Mouse (Mus musculus) forebrain, embryonic 12.5 days (tissue): ENCODE measurements at regions not wholly inside any gene's neighbourhood (a gene's known extent, or its start where the extent isn't known, plus 50 kb on each side); places are given as distances from the start of the nearest gene placed in this dataset.

Experiments used
- ATAC-seq: fragments of 200-750 bp; cut with Nextera tagmentation; 2 replicates; pipeline ENCODE4 v1.8.0; 2017; ENCODE audit warnings: moderate TSS enrichment; ENCODE audit not compliant: low FRiP score
- H3K27ac ChIP-seq: fragments of 300-500 bp; sonication (generic); 2 replicates; pipeline ENCODE4 v1.5.1; 2016; ENCODE audit warnings: mild to moderate bottlenecking
- H3K27me3 ChIP-seq: fragments of 300-500 bp; sonication (generic); 2 replicates; pipeline ENCODE4 v1.6.1; 2016; ENCODE audit warnings: mild to moderate bottlenecking
- H3K36me3 ChIP-seq: fragments of 300-500 bp; sonication (generic); replicated peaks from 2 replicates; pipeline ENCODE4 v1.6.1; 2016; ENCODE audit warnings: mild to moderate bottlenecking
- H3K4me1 ChIP-seq: fragments of 300-500 bp; sonication (generic); 2 replicates; pipeline ENCODE4 v1.6.1; 2016
- H3K4me2 ChIP-seq: fragments of 300-500 bp; sonication (generic); 2 replicates; pipeline ENCODE4 v1.6.1; 2016; ENCODE audit warnings: mild to moderate bottlenecking, moderate library complexity
- H3K4me3 ChIP-seq: fragments of 300-500 bp; sonication (generic); replicated peaks from 2 replicates; pipeline ENCODE4 v1.5.1; 2016; ENCODE audit warnings: mild to moderate bottlenecking
- H3K9ac ChIP-seq: fragments of 300-500 bp; sonication (generic); 2 replicates; pipeline ENCODE4 v1.6.1; 2016; ENCODE audit warnings: mild to moderate bottlenecking
- H3K9me3 ChIP-seq: fragments of 300-500 bp; sonication (generic); 2 replicates; pipeline ENCODE4 v1.6.1; 2016
- whole genome bisulfite sequencing: fragments of 180-500 bp; shearing (Covaris S2); methylation state at CpG from one replicate; pipeline ENCODE4 v1.1.7; 2016; 5-methylcytosine and 5-hydroxymethylcytosine counted together

- ATAC-seq: no peak
- Histone ChIP-seq H3K9ac (no peak overlapping the region), H3K4me2 (no peak overlapping the region), H3K4me1 (no peaks in the 10 kb centered on the region), H3K27ac (no peak overlapping the region), H3K36me3 (no peaks in the 10 kb centered on the region), H3K4me3 (no peak overlapping the region), H3K27me3 (no peaks in the 10 kb centered on the region), H3K9me3 (no peaks in the 10 kb centered on the region)
- 87% methylated on average over 2 of the region's 2 CpGs for WGBS
These were observed 404.0 kb downstream of the Elavl2 start for GRCm38 (mm10) chr4:90996388-90997092.

DNA sequence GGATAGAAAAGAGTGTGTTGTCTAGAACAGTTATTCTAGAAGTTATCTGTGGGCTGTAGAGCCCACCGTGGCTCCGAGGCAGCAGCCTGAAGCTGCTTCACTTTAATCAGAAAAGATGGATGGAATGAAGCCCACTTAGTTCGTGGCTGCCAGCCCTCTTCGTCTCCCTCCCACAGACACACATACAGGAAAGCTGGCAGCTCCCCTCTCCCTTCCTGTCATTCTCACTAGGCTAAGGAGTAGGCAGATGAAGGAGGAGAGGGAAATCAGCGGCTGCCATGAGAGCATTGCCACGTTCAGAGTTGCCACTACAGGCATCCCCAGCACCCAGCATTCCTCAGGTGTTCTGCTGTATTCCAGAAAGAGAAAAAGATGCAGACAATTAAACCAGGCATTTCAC is 435.9 kb downstream of the Elavl2 start:
- Histone ChIP-seq H3K36me3 (no peaks in the 10 kb centered on the region), H3K9ac (no peak overlapping the region), H3K27ac (no peak overlapping the region), H3K27me3 (no peaks in the 10 kb centered on the region), H3K4me2 (no peak overlapping the region), H3K9me3 (no peaks in the 10 kb centered on the region), H3K4me1 (no peaks in the 10 kb centered on the region), H3K4me3 (no peak overlapping the region)
- WGBS: 85% methylated on average over 6 of the region's 6 CpGs
- no peak for ATAC-seq

GRCm38 (mm10) chr4:90943687-90944385 is 456.7 kb downstream of the Elavl2 start:
- no peaks in the 10 kb centered on the region for H3K9me3 ChIP-seq
- no peak overlapping the region for H3K4me2 ChIP-seq
- H3K9ac ChIP-seq: no peak overlapping the region
- H3K4me3 ChIP-seq: no peak overlapping the region
- peak; percentile 53 for ATAC-seq
- H3K27me3 ChIP-seq: no peaks in the 10 kb centered on the region
- 0 out of 2 replicates have a peak, but pooled peaks cover 3% of the 10 kb centered on the region for H3K4me1 ChIP-seq
- H3K27ac ChIP-seq: no peak overlapping the region
- no peaks in the 10 kb centered on the region for H3K36me3 ChIP-seq
- 51% methylated on average over 4 of the region's 4 CpGs for WGBS

DNA sequence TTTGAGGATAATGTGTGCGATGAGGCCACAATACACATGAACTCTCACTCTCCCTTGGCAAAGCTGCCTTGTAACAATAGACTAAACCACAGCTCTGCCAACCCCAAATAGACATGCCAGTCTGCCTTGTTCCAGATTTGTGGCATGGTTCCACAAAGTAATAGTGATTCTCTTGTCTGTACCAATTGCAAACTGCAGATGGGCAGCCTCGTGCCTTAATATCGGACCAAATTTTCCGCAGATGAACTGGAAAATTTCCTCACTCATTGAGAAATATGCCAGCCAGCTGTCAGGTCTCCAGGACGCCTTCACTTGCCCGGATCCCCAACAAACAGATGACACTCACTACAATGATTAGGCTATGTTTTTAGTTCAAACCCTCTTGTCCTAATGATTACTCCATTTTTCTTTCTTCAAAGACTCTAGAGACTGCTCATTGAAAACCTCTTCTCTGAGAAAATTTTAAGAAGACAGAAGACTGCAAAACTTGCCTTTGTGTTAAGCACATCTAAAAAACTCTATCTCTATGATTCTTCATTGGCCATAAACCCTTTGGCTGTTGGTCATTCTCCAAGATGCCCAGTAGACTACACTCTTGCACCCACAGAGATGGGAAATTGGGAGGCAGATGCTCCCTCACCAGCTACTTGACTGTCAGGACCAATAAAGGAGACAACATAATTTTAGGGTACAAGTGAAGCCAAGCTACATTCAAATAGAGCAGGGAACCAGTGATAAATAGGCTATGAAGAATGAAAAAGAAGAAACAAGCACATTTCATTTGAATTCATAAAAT is 483.1 kb downstream of the Elavl2 start:
- no peaks in the 10 kb centered on the region for H3K36me3 ChIP-seq
- no peak overlapping the region for H3K4me2 ChIP-seq
- 94% methylated on average over 6 of the region's 6 CpGs for WGBS
- H3K4me1 ChIP-seq: no peaks in the 10 kb centered on the region
- ATAC-seq: no peak
- H3K27ac ChIP-seq: no peak overlapping the region
- no peaks in the 10 kb centered on the region for H3K9me3 ChIP-seq
- no peak overlapping the region for H3K4me3 ChIP-seq
- no peaks in the 10 kb centered on the region for H3K27me3 ChIP-seq
- no peak overlapping the region for H3K9ac ChIP-seq

DNA sequence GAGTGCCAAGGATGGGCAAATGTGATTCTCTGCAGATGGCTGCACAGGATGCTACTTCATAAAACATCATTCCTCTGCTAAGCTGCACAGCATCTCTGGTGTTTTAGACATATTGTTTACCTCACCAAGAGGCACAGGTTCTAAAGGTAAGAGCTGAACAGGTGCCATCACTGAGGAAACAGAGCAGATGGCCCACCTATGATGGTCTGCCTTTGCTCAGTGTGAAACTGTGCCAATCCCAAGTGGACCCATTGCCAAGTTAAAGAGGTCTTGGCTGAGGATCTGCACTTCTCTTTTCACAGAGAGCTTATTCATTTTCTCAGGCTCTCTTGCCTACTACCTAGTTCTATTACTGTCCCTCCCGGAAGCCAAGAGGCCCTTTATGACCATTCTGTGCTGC is 494.3 kb downstream of the Elavl2 start:
- H3K27me3 ChIP-seq: no peaks in the 10 kb centered on the region
- no peaks in the 10 kb centered on the region for H3K36me3 ChIP-seq
- H3K4me2 ChIP-seq: no peak overlapping the region
- no peak overlapping the region for H3K9ac ChIP-seq
- H3K4me3 ChIP-seq: no peak overlapping the region
- no peak for ATAC-seq
- no peaks in the 10 kb centered on the region for H3K4me1 ChIP-seq
- H3K9me3 ChIP-seq: no peaks in the 10 kb centered on the region
- WGBS: 96% methylated on average over 1 of the region's 1 CpGs
- H3K27ac ChIP-seq: no peak overlapping the region

- ATAC-seq: no peak
- H3K4me3 ChIP-seq: no peak overlapping the region
- WGBS: 51% methylated on average over 7 of the region's 7 CpGs
These were observed 532.4 kb downstream of the Elavl2 start for GRCm38 (mm10) chr4:90868209-90868608.

GRCm38 (mm10) chr4:90860854-90861253 is 539.7 kb downstream of the Elavl2 start:
- Histone ChIP-seq H3K9me3 (no peaks in the 10 kb centered on the region), H3K4me3 (no peak overlapping the region), H3K4me1 (no peaks in the 10 kb centered on the region), H3K27ac (no peak overlapping the region), H3K27me3 (no peaks in the 10 kb centered on the region), H3K36me3 (no peaks in the 10 kb centered on the region), H3K4me2 (no peak overlapping the region), H3K9ac (no peak overlapping the region)
- peak; percentile 57; the same call in 1 of the 2 replicates for ATAC-seq
- 43% methylated on average over 2 of the region's 2 CpGs for WGBS

More at GRCm38 (mm10) chr4:90868209-90868608, 532.4 kb downstream of the Elavl2 start:
- Histone ChIP-seq H3K9ac (no peak overlapping the region), H3K27me3 (no peaks in the 10 kb centered on the region), H3K4me2 (no peak overlapping the region), H3K27ac (no peak overlapping the region), H3K4me1 (no peaks in the 10 kb centered on the region), H3K36me3 (no peaks in the 10 kb centered on the region), H3K9me3 (no peaks in the 10 kb centered on the region)

DNA sequence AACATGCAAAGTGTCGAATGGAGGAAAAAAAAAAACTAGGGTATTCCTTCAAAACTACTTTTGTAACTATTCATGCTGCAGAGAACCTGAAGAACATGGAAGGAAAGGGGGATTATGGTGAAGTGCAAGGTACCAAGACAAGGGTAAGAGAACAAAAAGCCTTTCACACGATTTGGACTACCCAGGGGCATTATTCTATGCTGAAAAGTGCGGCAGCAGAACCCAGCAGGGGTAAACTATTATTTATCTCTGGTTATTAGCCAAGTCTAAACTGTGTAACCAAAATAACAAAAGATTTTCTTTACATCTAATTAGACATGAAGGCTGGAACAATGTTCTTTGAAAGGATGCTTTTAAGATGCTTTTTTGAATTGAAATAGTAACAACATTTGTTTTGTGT is 560.8 kb downstream of the Elavl2 start:
- Histone ChIP-seq H3K4me3 (no peak overlapping the region), H3K36me3 (no peaks in the 10 kb centered on the region), H3K9ac (no peak overlapping the region), H3K9me3 (no peaks in the 10 kb centered on the region), H3K27me3 (no peaks in the 10 kb centered on the region), H3K4me1 (no peaks in the 10 kb centered on the region), H3K27ac (no peak overlapping the region), H3K4me2 (no peak overlapping the region)
- no peak for ATAC-seq
- WGBS: 14% methylated on average over 3 of the region's 3 CpGs

GRCm38 (mm10) chr4:90799078-90799477 is 580.5 kb downstream of the Zfp352 start:
- no peak overlapping the region for H3K4me2 ChIP-seq
- H3K27me3 ChIP-seq: no peaks in the 10 kb centered on the region
- ATAC-seq: no peak
- 74% methylated on average over 1 of the region's 1 CpGs for WGBS
- H3K4me1 ChIP-seq: no peaks in the 10 kb centered on the region
- H3K4me3 ChIP-seq: no peak overlapping the region
- H3K27ac ChIP-seq: no peak overlapping the region
- no peaks in the 10 kb centered on the region for H3K36me3 ChIP-seq
- no peaks in the 10 kb centered on the region for H3K9me3 ChIP-seq
- H3K9ac ChIP-seq: no peak overlapping the region

DNA sequence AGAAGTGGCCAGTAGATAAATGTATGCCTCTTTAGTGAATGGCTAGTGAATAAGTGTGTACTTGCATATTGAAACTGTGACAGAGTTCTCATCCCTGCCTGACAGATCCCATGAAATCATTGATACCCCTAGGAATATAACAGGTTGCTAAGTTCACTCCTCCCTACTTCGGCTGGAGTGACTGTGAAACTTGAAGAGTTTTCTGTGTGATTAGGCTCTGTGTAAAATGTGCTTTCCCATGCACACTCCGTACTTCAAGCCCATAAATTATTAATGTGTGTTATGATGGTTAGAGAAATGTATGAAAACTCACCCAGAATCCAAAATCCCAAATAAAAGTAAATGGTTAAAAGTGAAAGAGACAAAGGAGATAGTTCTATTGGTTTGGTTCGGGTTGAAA is 580.0 kb downstream of the Zfp352 start:
- H3K9me3 ChIP-seq: no peaks in the 10 kb centered on the region
- H3K36me3 ChIP-seq: no peaks in the 10 kb centered on the region
- no peak overlapping the region for H3K4me3 ChIP-seq
- ATAC-seq: no peak
- no peaks in the 10 kb centered on the region for H3K27me3 ChIP-seq
- no peak overlapping the region for H3K4me2 ChIP-seq
- H3K27ac ChIP-seq: no peak overlapping the region
- H3K4me1 ChIP-seq: no peaks in the 10 kb centered on the region
- H3K9ac ChIP-seq: no peak overlapping the region
- WGBS: 87% methylated on average over 3 of the region's 3 CpGs

- ATAC-seq: no peak
- H3K4me3 ChIP-seq: no peak overlapping the region
- WGBS: 74% methylated on average over 8 of the region's 8 CpGs
- no peak overlapping the region for H3K9ac ChIP-seq
- no peak overlapping the region for H3K27ac ChIP-seq
- H3K4me2 ChIP-seq: no peak overlapping the region
- H3K36me3 ChIP-seq: no peaks in the 10 kb centered on the region
- no peaks in the 10 kb centered on the region for H3K4me1 ChIP-seq
- H3K27me3 ChIP-seq: no peaks in the 10 kb centered on the region
- no peaks in the 10 kb centered on the region for H3K9me3 ChIP-seq
These were observed 578.9 kb downstream of the Zfp352 start for GRCm38 (mm10) chr4:90797472-90797871.
